Mouse (Mus musculus) ovary, postnatal 10 days (tissue): ENCODE results near the gene Psmd3.
"Not testable (repeated sequence)": the region's sequence is repeated elsewhere in the genome, so short reads cannot be mapped to it uniquely, and the experiment has no call there.

ENCODE experiments used
- DNase-seq: peaks from one replicate; pipeline ENCODE4 v3.0.0; 2022; ENCODE audit warnings: low spot score

The Psmd3 gene

GRCm38 (mm10) chr11:98681786-98682745 lies at the start of gene Psmd3:
Gene Psmd3, plus strand, starts transcription at chr11:98682554.
- peak; percentile 100 for DNase-seq

GRCm38 (mm10) chr11:98635312-98635970 lies 46.9 kb upstream of the Psmd3 start:
- DNase-seq, result not testable (repeated sequence)

- DNase-seq, result no peak
Observed at GRCm38 (mm10) chr11:98637501-98637900, 44.9 kb upstream of the Psmd3 start.

GRCm38 (mm10) chr11:98640091-98640490 lies 42.3 kb upstream of the Psmd3 start:
- DNase-seq, result no peak

- no peak for DNase-seq
Observed at GRCm38 (mm10) chr11:98644757-98645156, 37.6 kb upstream of the Psmd3 start.

GRCm38 (mm10) chr11:98645946-98646345 lies 36.4 kb upstream of the Psmd3 start:
- DNase-seq, result no peak

- no peak for DNase-seq
Observed at GRCm38 (mm10) chr11:98646459-98646858, 35.9 kb upstream of the Psmd3 start, which contains the start of gene Gsdma2. Gene Gsdma2, plus strand, starts transcription at chr11:98646759.

- not testable (repeated sequence) for DNase-seq
Observed at GRCm38 (mm10) chr11:98655076-98655475, 27.3 kb upstream of the Psmd3 start.

GRCm38 (mm10) chr11:98660517-98660916 lies 21.8 kb upstream of the Psmd3 start:
- no peak for DNase-seq

- no peak for DNase-seq
Observed at GRCm38 (mm10) chr11:98664091-98664490, 18.3 kb upstream of the Psmd3 start, which contains the start of gene Gsdma. Gene Gsdma, plus strand, starts transcription at chr11:98664351.

GRCm38 (mm10) chr11:98668984-98669383 lies 13.4 kb upstream of the Psmd3 start:
- DNase-seq, result no peak

GRCm38 (mm10) chr11:98671284-98671815 lies 11.0 kb upstream of the Psmd3 start:
- no peak for DNase-seq

GRCm38 (mm10) chr11:98671857-98672256 lies 10.5 kb upstream of the Psmd3 start:
- DNase-seq, result no peak

GRCm38 (mm10) chr11:98672482-98672881 lies 9.9 kb upstream of the Psmd3 start:
- no peak for DNase-seq

- not testable (repeated sequence) for DNase-seq
Observed at GRCm38 (mm10) chr11:98673136-98673535, 9.2 kb upstream of the Psmd3 start.

- no peak for DNase-seq
Observed at GRCm38 (mm10) chr11:98675829-98676363, 6.5 kb upstream of the Psmd3 start.

- DNase-seq, result no peak
Observed at GRCm38 (mm10) chr11:98680023-98680422, 2.3 kb upstream of the Psmd3 start.

- DNase-seq, result not testable (repeated sequence)
Observed at GRCm38 (mm10) chr11:98680595-98680994, 1.8 kb upstream of the Psmd3 start.

- no peak for DNase-seq
Observed at GRCm38 (mm10) chr11:98681186-98681585, 1.2 kb upstream of the Psmd3 start.

GRCm38 (mm10) chr11:98682811-98683210 lies 457 bp downstream of the Psmd3 start:
- no peak for DNase-seq

GRCm38 (mm10) chr11:98685642-98686041 lies 3.3 kb downstream of the Psmd3 start:
- DNase-seq, result no peak

- no peak for DNase-seq
Observed at GRCm38 (mm10) chr11:98686976-98687375, 4.6 kb downstream of the Psmd3 start.
